ENCODE assay signal across 26 mouse cellular contexts in the genomic region with DNA sequence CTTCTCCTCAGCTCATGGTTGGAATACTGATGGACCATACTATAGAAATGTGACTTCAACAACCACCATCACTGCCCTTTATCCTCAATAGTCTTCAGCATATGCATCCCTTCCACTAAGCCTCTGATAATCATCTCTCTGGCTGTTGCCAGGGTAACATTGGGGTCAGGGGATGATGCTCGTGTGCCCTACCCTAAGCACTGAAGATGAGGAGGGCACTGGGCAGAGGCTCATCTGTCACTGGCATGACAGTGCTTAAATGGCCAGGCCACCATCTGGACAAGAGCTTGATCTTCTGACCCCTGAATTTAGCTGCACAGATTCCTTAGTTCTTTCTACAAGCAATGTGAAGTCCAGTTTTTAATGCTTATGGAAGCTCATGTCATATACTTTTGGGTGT. TPM values are rescaled to one million over a fixed set of nuclear protein-coding genes. Genes with fewer than 3 reads are reported as not detected.
DNase-seq lines count a peak whose midpoint lies in the region; ATAC-seq and TF ChIP-seq lines count a peak whose summit lies in the region.
"Had no signal": no experiment of that assay in that cellular context is flagged by ENCODE, and none has a peak within 500 bp of the region (broad histone marks: within the 10 kb centered on the region; RNA-seq: fewer than 3 reads in every experiment).

No protein-coding gene starts in this region.

- H3K9me3 ChIP-seq in hindbrain, embryonic 14.5 days (ENCODE audit: control insufficient read depth, low read length) = no peaks in the 10 kb centered on the region
- H3K9me3 ChIP-seq in hindbrain, embryonic 12.5 days (replicated peaks) = no peaks in the 10 kb centered on the region
- no peaks in the 10 kb centered on the region for H3K9me3 ChIP-seq in midbrain, postnatal 0 days (ENCODE audit: low read length)
- no peaks in the 10 kb centered on the region for H3K9me3 ChIP-seq in midbrain, embryonic 14.5 days (ENCODE audit: control insufficient read depth, low read length)
- H3K9me3 ChIP-seq: embryonic facial prominence, embryonic 13.5 days; embryonic facial prominence, embryonic 15.5 days; forebrain, embryonic 10.5 days; forebrain, embryonic 12.5 days had no signal

- TF ChIP-seq CTCF in midbrain, postnatal 0 days (IDR thresholded peaks at IDR 0.05) = no peak

- H3K27me3 ChIP-seq in hindbrain, embryonic 14.5 days (ENCODE audit: control insufficient read depth, insufficient read depth, low read length) = no peaks in the 10 kb centered on the region
- H3K27me3 ChIP-seq in hindbrain, embryonic 12.5 days = no peaks in the 10 kb centered on the region
- H3K27me3 ChIP-seq in midbrain, postnatal 0 days (ENCODE audit: insufficient read depth, low read length) = no peaks in the 10 kb centered on the region
- H3K27me3 ChIP-seq in midbrain, embryonic 14.5 days (ENCODE audit: control insufficient read depth, insufficient read depth, low read length) = no peaks in the 10 kb centered on the region
- H3K27me3 ChIP-seq: embryonic facial prominence, embryonic 13.5 days; embryonic facial prominence, embryonic 15.5 days; forebrain, embryonic 12.5 days had no signal

- H3K9ac ChIP-seq in hindbrain, embryonic 14.5 days = no peak overlapping the region
- no peak overlapping the region for H3K9ac ChIP-seq in hindbrain, embryonic 12.5 days
- H3K9ac ChIP-seq in midbrain, postnatal 0 days (replicated peaks; ENCODE audit: low read length, poor library complexity, severe bottlenecking) = no peak overlapping the region
- no peak overlapping the region for H3K9ac ChIP-seq in midbrain, embryonic 14.5 days (replicated peaks; ENCODE audit: low read length)
- H3K9ac ChIP-seq: embryonic facial prominence, embryonic 13.5 days; embryonic facial prominence, embryonic 15.5 days; forebrain, embryonic 12.5 days had no signal

- no peak overlapping the region for H3K4me3 ChIP-seq in hindbrain, embryonic 14.5 days (replicated peaks; ENCODE audit: low read length)
- H3K4me3 ChIP-seq in hindbrain, embryonic 12.5 days = no peak overlapping the region
- no peak overlapping the region for H3K4me3 ChIP-seq in midbrain, postnatal 0 days (ENCODE audit: low read depth, low read length)
- H3K4me3 ChIP-seq in midbrain, embryonic 14.5 days (replicated peaks; ENCODE audit: low read depth, low read length) = no peak overlapping the region
- H3K4me3 ChIP-seq: embryonic facial prominence, embryonic 13.5 days; embryonic facial prominence, embryonic 15.5 days; erythroblast, embryonic 14.5 days; forebrain, embryonic 10.5 days; forebrain, embryonic 12.5 days had no signal

- H3K4me2 ChIP-seq in hindbrain, embryonic 14.5 days (replicated peaks) = no peak overlapping the region
- no peak overlapping the region for H3K4me2 ChIP-seq in hindbrain, embryonic 12.5 days (replicated peaks)
- H3K4me2 ChIP-seq in midbrain, postnatal 0 days (ENCODE audit: low read depth, low read length, poor library complexity, severe bottlenecking) = no peak overlapping the region
- H3K4me2 ChIP-seq in midbrain, embryonic 14.5 days (ENCODE audit: low read length) = no peak overlapping the region
- H3K4me2 ChIP-seq: embryonic facial prominence, embryonic 13.5 days; embryonic facial prominence, embryonic 15.5 days; forebrain, embryonic 12.5 days had no signal

- peaks cover 6% of the 10 kb centered on the region; the same call in 1 of the 2 replicates for H3K36me3 ChIP-seq in hindbrain, embryonic 14.5 days (replicated peaks; ENCODE audit: control insufficient read depth, insufficient read depth)
- no peaks in the 10 kb centered on the region for H3K36me3 ChIP-seq in hindbrain, embryonic 12.5 days
- peaks cover 3% of the 10 kb centered on the region; the same call in 1 of the 2 replicates for H3K36me3 ChIP-seq in midbrain, postnatal 0 days (ENCODE audit: insufficient read depth, low read length)
- H3K36me3 ChIP-seq in midbrain, embryonic 14.5 days (ENCODE audit: control insufficient read depth, insufficient read depth, low read length) = no peaks in the 10 kb centered on the region
- H3K36me3 ChIP-seq: embryonic facial prominence, embryonic 15.5 days; forebrain, embryonic 10.5 days; forebrain, embryonic 12.5 days had no signal

- no peaks in the 10 kb centered on the region for H3K4me1 ChIP-seq in hindbrain, embryonic 14.5 days (replicated peaks; ENCODE audit: control insufficient read depth, insufficient read depth, low read length)
- H3K4me1 ChIP-seq in hindbrain, embryonic 12.5 days = no peaks in the 10 kb centered on the region
- no peaks in the 10 kb centered on the region; the same call in 1 of the 2 replicates for H3K4me1 ChIP-seq in midbrain, postnatal 0 days (ENCODE audit: insufficient read depth, low read length)
- no peaks in the 10 kb centered on the region for H3K4me1 ChIP-seq in midbrain, embryonic 14.5 days (ENCODE audit: control insufficient read depth, insufficient read depth, low read length)
- H3K4me1 ChIP-seq: embryonic facial prominence, embryonic 13.5 days; embryonic facial prominence, embryonic 15.5 days; forebrain, embryonic 10.5 days; forebrain, embryonic 12.5 days had no signal

- H3K27ac ChIP-seq in hindbrain, embryonic 14.5 days = no peak overlapping the region
- H3K27ac ChIP-seq in hindbrain, embryonic 12.5 days = no peak overlapping the region
- H3K27ac ChIP-seq in midbrain, postnatal 0 days (ENCODE audit: low read depth, low read length) = no peak overlapping the region
- H3K27ac ChIP-seq in midbrain, embryonic 14.5 days (replicated peaks; ENCODE audit: low read depth, low read length) = no peak overlapping the region
- H3K27ac ChIP-seq: embryonic facial prominence, embryonic 13.5 days; embryonic facial prominence, embryonic 15.5 days; forebrain, embryonic 10.5 days; forebrain, embryonic 12.5 days had no signal

- DNase-seq in embryo, embryonic 10.5 days (ENCODE audit: low spot score) = peak; percentile 1
- no peak for DNase-seq in embryo, embryonic 9.5 days (ENCODE audit: extremely low spot score)
- no peak for DNase-seq in hindbrain, embryonic 14.5 days (ENCODE audit: low spot score)
- DNase-seq in midbrain, postnatal 0 days (ENCODE audit: low spot score) = no peak
- no peak for DNase-seq in midbrain, embryonic 14.5 days
- DNase-seq: adrenal gland, adult 2 months; adrenal gland, postnatal 10 days; adrenal gland, postnatal 25 days; cerebellum, adult 11 months; cerebellum, adult 18-20 months; cerebellum, adult 8-10 months; cerebellum, adult 9-11 months; cerebellum, postnatal 14 days; cerebellum, postnatal 36 days had no signal

- 0 out of 2 replicates have a peak, but pooled peaks have one; percentile 32 for ATAC-seq in hindbrain, embryonic 14.5 days (ENCODE audit: low FRiP score)
- ATAC-seq in hindbrain, embryonic 12.5 days (ENCODE audit: low FRiP score) = no peak
- ATAC-seq in midbrain, postnatal 0 days (ENCODE audit: low FRiP score) = 0 out of 2 replicates have a peak, but pooled peaks have one; percentile 13
- no peak for ATAC-seq in midbrain, embryonic 14.5 days (ENCODE audit: low FRiP score, low TSS enrichment)
- ATAC-seq: forebrain, embryonic 14.5 days; forebrain, embryonic 16.5 days had no signal

- 39% methylated on average over 1 of the region's 1 CpGs for WGBS in hindbrain, embryonic 14.5 days
- WGBS in hindbrain, embryonic 12.5 days = 43% methylated on average over 1 of the region's 1 CpGs
- 38% methylated on average over 1 of the region's 1 CpGs for WGBS in midbrain, postnatal 0 days
- 59% methylated on average over 1 of the region's 1 CpGs for WGBS in midbrain, embryonic 14.5 days

RNA-seq across cellular contexts. Expression of gene Gm10097, which starts 51.8 kb away (rescaled TPM):
- 0.07 and 0.21 TPM in 2 replicates for polyA plus RNA-seq in hindbrain, embryonic 14.5 days (2014; fragmentation: Nextera tagmentation; extraction: Ambion mirVana)
- 0.08 and 0.21 TPM in 2 replicates for polyA plus RNA-seq in hindbrain, embryonic 12.5 days (2016; fragmentation: Nextera tagmentation; extraction: Ambion mirVana)
- total RNA-seq in midbrain, postnatal 0 days (2014; rRNA removed) = not detected in 2 replicates
- 0.10 TPM in 1 of 2 replicates, not detected in the other for polyA plus RNA-seq in midbrain, postnatal 0 days (2015; fragmentation: Nextera tagmentation; extraction: Ambion mirVana)
- 0.15 and 0.26 TPM in 2 replicates for polyA plus RNA-seq in midbrain, embryonic 14.5 days (2014; fragmentation: Nextera tagmentation; extraction: Ambion mirVana)
- total RNA-seq: adrenal gland, adult 2 months; adrenal gland, postnatal 25 days; common myeloid progenitor, adult 5-6 weeks; ES-E14; MEL had no signal
- polyA plus RNA-seq: adrenal gland, adult 2 months; brain, embryonic 14.5 days; erythroblast, embryonic 14.5 days; forebrain, embryonic 14.5 days had no signal

Comparison
In these comparisons a context has a peak if more than half of its experiments do, and no peak if none do; other contexts are left out.
1. ATAC-seq: peak in hindbrain, embryonic 14.5 days (single experiment) and midbrain, postnatal 0 days (single experiment); none in hindbrain, embryonic 12.5 days (single experiment) and midbrain, embryonic 14.5 days (single experiment).